Mouse (Mus musculus): ENCODE results near the gene E030018B13Rik. TPM values are rescaled to one million over a fixed set of nuclear protein-coding genes. Genes with fewer than 3 reads are reported as not detected.

Gene E030018B13Rik
- total RNA-seq (2012; rRNA removed), result not detected in 2 replicates
- polyA plus RNA-seq (2012; ENCODE audit: insufficient read depth in 1 of 2, insufficient read length in 2 of 2, low read depth in 1 of 2, low replicate concordance in 2 of 2, missing spikeins in 1 of 2), result under 1 TPM in 1 of 2 experiments, not detected in 1; 0.07 TPM

GRCm38 (mm10) chr7:63916268-63916907 lies at the start of gene E030018B13Rik:
Gene E030018B13Rik (plus strand): TSS chr7:63916857.
- no peak for TF ChIP-seq TBP (IDR thresholded peaks at IDR 0.05; ENCODE audit: low read depth, low read length)
- TF ChIP-seq BHLHE40 (IDR thresholded peaks at IDR 0.05; ENCODE audit: borderline replicate concordance, low read depth, low read length), result no peak
- TF ChIP-seq ZNF384 (IDR thresholded peaks at IDR 0.05; ENCODE audit: low read depth, low read length), result no peak
- TF ChIP-seq TAL1 (IDR thresholded peaks at IDR 0.05; ENCODE audit: low read length), result no peak
- H3K27ac ChIP-seq (ENCODE audit: control insufficient read depth, low read depth, low read length), result no peak within 1 kb of the TSS
- H3K79me2 ChIP-seq (ENCODE audit: control insufficient read depth, insufficient read depth, low read length, poor library complexity), result peaks cover 42% of the 10 kb centered on the region
- no peaks in the 10 kb centered on the region for H3K9me3 ChIP-seq (replicated peaks; ENCODE audit: insufficient read depth, low read length)
- H3K4me1 ChIP-seq (ENCODE audit: control insufficient read depth in 1 of 2, insufficient read depth in 2 of 2, low read length in 2 of 2), result peaks cover 31 to 54% of the 10 kb centered on the region in 2 experiments
- DNase-seq (ENCODE audit: low read depth, low spot score), result no peak
- H3K27me3 ChIP-seq (ENCODE audit: control insufficient read depth in 1 of 2, insufficient read depth in 2 of 2, low read length in 2 of 2), result no peaks in the 10 kb centered on the region
- H3K36me3 ChIP-seq (ENCODE audit: control insufficient read depth in 1 of 2, insufficient read depth in 2 of 2, low read length in 2 of 2), result peaks cover 6 to 46% of the 10 kb centered on the region in 2 experiments
- no peak within 1 kb of the TSS for H3K4me3 ChIP-seq (ENCODE audit: control insufficient read depth in 1 of 2, insufficient read depth in 1 of 2, low read depth in 2 of 2, low read length in 2 of 2)
- H3K9ac ChIP-seq (ENCODE audit: control insufficient read depth, low read depth, low read length, poor library complexity, severe bottlenecking), result no peak within 1 kb of the TSS

- TF ChIP-seq EP300 (IDR thresholded peaks at IDR 0.05; ENCODE audit: low read depth in 1 of 2, low read length in 2 of 2) (peak in 1 of 2 experiments; percentile 34; a peak in 1 of 4 replicates), KAT2A (conservative IDR thresholded peaks at IDR 0.05; ENCODE audit: low read depth, low read length) (no peak), CHD2 (IDR thresholded peaks at IDR 0.05; ENCODE audit: low read length) (no peak), CTCF (IDR thresholded peaks at IDR 0.05 in 2 of 3, conservative IDR thresholded peaks at IDR 0.05 in 1 of 3; ENCODE audit: control insufficient read depth in 1 of 3, insufficient read depth in 1 of 3, low read depth in 2 of 3, low read length in 3 of 3, poor library complexity in 1 of 3, severe bottlenecking in 1 of 3) (no peak), SIN3A (IDR thresholded peaks at IDR 0.05; ENCODE audit: low read length) (no peak), RAD21 (IDR thresholded peaks at IDR 0.05; ENCODE audit: low read depth, low read length) (no peak), POLR2A (IDR thresholded peaks at IDR 0.05; ENCODE audit: control insufficient read depth in 1 of 2, insufficient read depth in 1 of 2, low read depth in 1 of 2, low read length in 2 of 2, poor library complexity in 1 of 2) (no peak), JUND (IDR thresholded peaks at IDR 0.05; ENCODE audit: low read depth, low read length) (no peak), ETS1 (IDR thresholded peaks at IDR 0.05; ENCODE audit: low read depth, low read length) (peak; percentile 48; the same call in 1 of the 2 replicates), TCF12 (IDR thresholded peaks at IDR 0.05; ENCODE audit: low read depth, low read length) (peak; percentile 66; the same call in 1 of the 2 replicates), RCOR1 (IDR thresholded peaks at IDR 0.05; ENCODE audit: low read depth, low read length) (peak; percentile 28; the same call in 1 of the 2 replicates), MXI1 (IDR thresholded peaks at IDR 0.05; ENCODE audit: low read depth, low read length) (no peak), ZNF384 (IDR thresholded peaks at IDR 0.05; ENCODE audit: low read depth, low read length) (no peak), NELFE (IDR thresholded peaks at IDR 0.05; ENCODE audit: low read depth, low read length) (no peak), MEF2A (IDR thresholded peaks at IDR 0.05; ENCODE audit: extremely low read depth, insufficient replicate concordance, low read depth, low read length, poor library complexity, severe bottlenecking) (no peak), MAFK (IDR thresholded peaks at IDR 0.05; ENCODE audit: borderline replicate concordance, low read depth, low read length) (no peak), CHD1 (IDR thresholded peaks at IDR 0.05; ENCODE audit: low read depth, low read length) (no peak), HCFC1 (IDR thresholded peaks at IDR 0.05; ENCODE audit: low read depth, low read length) (no peak), USF2 (IDR thresholded peaks at IDR 0.05; ENCODE audit: borderline replicate concordance in 1 of 2, insufficient read depth in 1 of 2, low read depth in 1 of 2, low read length in 2 of 2) (no peak), GATA1 (IDR thresholded peaks at IDR 0.05; ENCODE audit: low read depth, low read length) (peak; percentile 54; the same call in 1 of the 2 replicates), NRF1 (IDR thresholded peaks at IDR 0.05; ENCODE audit: insufficient read depth, low read depth, low read length, poor library complexity, severe bottlenecking) (no peak)
- H3K36me3 ChIP-seq (ENCODE audit: control insufficient read depth in 1 of 2, insufficient read depth in 2 of 2, low read length in 2 of 2), result peaks cover 0 to 13% of the 10 kb centered on the region in 2 experiments; a peak in 2 of 4 replicates
- no peak overlapping the region for H3K4me3 ChIP-seq (ENCODE audit: control insufficient read depth in 1 of 2, insufficient read depth in 1 of 2, low read depth in 2 of 2, low read length in 2 of 2)
- H3K4me1 ChIP-seq (ENCODE audit: control insufficient read depth in 1 of 2, insufficient read depth in 2 of 2, low read length in 2 of 2), result peaks cover 3 to 10% of the 10 kb centered on the region in 2 experiments; a peak in 3 of 4 replicates
- H3K9me3 ChIP-seq (replicated peaks; ENCODE audit: insufficient read depth, low read length), result no peaks in the 10 kb centered on the region
- H3K27ac ChIP-seq (ENCODE audit: control insufficient read depth, low read depth, low read length), result no peak overlapping the region
- H3K79me2 ChIP-seq (ENCODE audit: control insufficient read depth, insufficient read depth, low read length, poor library complexity), result no peaks in the 10 kb centered on the region
- no peak for DNase-seq (ENCODE audit: low read depth, low spot score)
- no peak overlapping the region for H3K9ac ChIP-seq (ENCODE audit: control insufficient read depth, low read depth, low read length, poor library complexity, severe bottlenecking)
- H3K27me3 ChIP-seq (ENCODE audit: control insufficient read depth in 1 of 2, insufficient read depth in 2 of 2, low read length in 2 of 2), result no peaks in the 10 kb centered on the region
Observed at GRCm38 (mm10) chr7:63868356-63868918, 48.2 kb upstream of the E030018B13Rik start.

Measured in MEL (cell line).